Mouse (Mus musculus): ENCODE measurements at regions not wholly inside any gene's neighbourhood (a gene's known extent, or its start where the extent isn't known, plus 50 kb on each side); places are given as distances from the start of the nearest gene placed in this dataset.

GRCm38 (mm10) chr14:102302826-102303225 lies 573.1 kb downstream of the Lmo7 start:
- H3K4me2 ChIP-seq (ENCODE audit: low read depth) = no peak overlapping the region
- H3K27ac ChIP-seq (ENCODE audit: low read depth, low read length) = no peak overlapping the region
- no peaks in the 10 kb centered on the region for H3K9me3 ChIP-seq (ENCODE audit: control insufficient read depth, low read length)
- no peak for ATAC-seq (ENCODE audit: insufficient read depth, low FRiP score, low TSS enrichment)
- H3K4me3 ChIP-seq (ENCODE audit: low read depth, low read length) = no peak overlapping the region
- DNase-seq (ENCODE audit: low spot score) = no peak
- no peaks in the 10 kb centered on the region for H3K27me3 ChIP-seq (ENCODE audit: control insufficient read depth, insufficient read depth, low read length)
- H3K9ac ChIP-seq (ENCODE audit: low read length) = no peak overlapping the region
- no peaks in the 10 kb centered on the region for H3K4me1 ChIP-seq (ENCODE audit: control insufficient read depth, insufficient read depth, low read length)
- WGBS = 80% methylated on average over 2 of the region's 2 CpGs
- H3K36me3 ChIP-seq (ENCODE audit: control insufficient read depth, insufficient read depth, low read length) = no peaks in the 10 kb centered on the region

- Histone ChIP-seq H3K9ac (ENCODE audit: low read length) (no peak overlapping the region), H3K9me3 (ENCODE audit: control insufficient read depth, low read length) (no peaks in the 10 kb centered on the region), H3K4me2 (ENCODE audit: low read depth) (no peak overlapping the region), H3K27ac (ENCODE audit: low read depth, low read length) (no peak overlapping the region), H3K4me3 (ENCODE audit: low read depth, low read length) (no peak overlapping the region), H3K27me3 (ENCODE audit: control insufficient read depth, insufficient read depth, low read length) (no peaks in the 10 kb centered on the region), H3K4me1 (ENCODE audit: control insufficient read depth, insufficient read depth, low read length) (no peaks in the 10 kb centered on the region), H3K36me3 (ENCODE audit: control insufficient read depth, insufficient read depth, low read length) (no peaks in the 10 kb centered on the region)
- 94% methylated on average over 6 of the region's 6 CpGs for WGBS
- ATAC-seq (ENCODE audit: insufficient read depth, low FRiP score, low TSS enrichment) (no peak), DNase-seq (ENCODE audit: low spot score) (no peak)
Observed at GRCm38 (mm10) chr14:102300251-102300650, 570.5 kb downstream of the Lmo7 start.

- Histone ChIP-seq H3K9me3 (ENCODE audit: control insufficient read depth, low read length) (no peaks in the 10 kb centered on the region), H3K9ac (ENCODE audit: low read length) (no peak overlapping the region), H3K4me2 (ENCODE audit: low read depth) (no peak overlapping the region), H3K27ac (ENCODE audit: low read depth, low read length) (no peak overlapping the region), H3K27me3 (ENCODE audit: control insufficient read depth, insufficient read depth, low read length) (no peaks in the 10 kb centered on the region), H3K4me1 (ENCODE audit: control insufficient read depth, insufficient read depth, low read length) (no peaks in the 10 kb centered on the region), H3K4me3 (ENCODE audit: low read depth, low read length) (no peak overlapping the region), H3K36me3 (ENCODE audit: control insufficient read depth, insufficient read depth, low read length) (no peaks in the 10 kb centered on the region)
- no peak for ATAC-seq (ENCODE audit: insufficient read depth, low FRiP score, low TSS enrichment)
- DNase-seq (ENCODE audit: low spot score) = no peak
- WGBS = 56% methylated on average over 1 of the region's 1 CpGs
Observed at GRCm38 (mm10) chr14:102291361-102291760, 561.6 kb downstream of the Lmo7 start.

- H3K4me1 ChIP-seq (ENCODE audit: control insufficient read depth, insufficient read depth, low read length) = no peaks in the 10 kb centered on the region
- no peaks in the 10 kb centered on the region for H3K27me3 ChIP-seq (ENCODE audit: control insufficient read depth, insufficient read depth, low read length)
- no peak for ATAC-seq (ENCODE audit: insufficient read depth, low FRiP score, low TSS enrichment)
- H3K4me3 ChIP-seq (ENCODE audit: low read depth, low read length) = no peak overlapping the region
- H3K36me3 ChIP-seq (ENCODE audit: control insufficient read depth, insufficient read depth, low read length) = no peaks in the 10 kb centered on the region
- no peak overlapping the region for H3K4me2 ChIP-seq (ENCODE audit: low read depth)
- 83% methylated on average over 5 of the region's 5 CpGs for WGBS
- H3K9ac ChIP-seq (ENCODE audit: low read length) = no peak overlapping the region
- no peak overlapping the region for H3K27ac ChIP-seq (ENCODE audit: low read depth, low read length)
- H3K9me3 ChIP-seq (ENCODE audit: control insufficient read depth, low read length) = no peaks in the 10 kb centered on the region
- no peak for DNase-seq (ENCODE audit: low spot score)
Observed at GRCm38 (mm10) chr14:102250076-102250475, 520.3 kb downstream of the Lmo7 start.

GRCm38 (mm10) chr14:102248581-102248980 lies 518.8 kb downstream of the Lmo7 start:
- Histone ChIP-seq H3K4me2 (ENCODE audit: low read depth) (no peak overlapping the region), H3K36me3 (ENCODE audit: control insufficient read depth, insufficient read depth, low read length) (no peaks in the 10 kb centered on the region), H3K9ac (ENCODE audit: low read length) (no peak overlapping the region), H3K9me3 (ENCODE audit: control insufficient read depth, low read length) (no peaks in the 10 kb centered on the region), H3K27ac (ENCODE audit: low read depth, low read length) (no peak overlapping the region), H3K4me3 (ENCODE audit: low read depth, low read length) (no peak overlapping the region), H3K4me1 (ENCODE audit: control insufficient read depth, insufficient read depth, low read length) (no peaks in the 10 kb centered on the region), H3K27me3 (ENCODE audit: control insufficient read depth, insufficient read depth, low read length) (no peaks in the 10 kb centered on the region)
- no peak for ATAC-seq (ENCODE audit: insufficient read depth, low FRiP score, low TSS enrichment)
- 91% methylated on average over 2 of the region's 2 CpGs for WGBS
- no peak for DNase-seq (ENCODE audit: low spot score)

- DNase-seq (ENCODE audit: low spot score) (no peak), ATAC-seq (ENCODE audit: insufficient read depth, low FRiP score, low TSS enrichment) (no peak)
- H3K36me3 ChIP-seq (ENCODE audit: control insufficient read depth, insufficient read depth, low read length) = no peaks in the 10 kb centered on the region
- H3K4me1 ChIP-seq (ENCODE audit: control insufficient read depth, insufficient read depth, low read length) = no peaks in the 10 kb centered on the region
- no peak overlapping the region for H3K9ac ChIP-seq (ENCODE audit: low read length)
- H3K27ac ChIP-seq (ENCODE audit: low read depth, low read length) = no peak overlapping the region
- WGBS = 95% methylated on average over 5 of the region's 5 CpGs
- no peaks in the 10 kb centered on the region for H3K9me3 ChIP-seq (ENCODE audit: control insufficient read depth, low read length)
- no peak overlapping the region for H3K4me3 ChIP-seq (ENCODE audit: low read depth, low read length)
- no peaks in the 10 kb centered on the region for H3K27me3 ChIP-seq (ENCODE audit: control insufficient read depth, insufficient read depth, low read length)
- no peak overlapping the region for H3K4me2 ChIP-seq (ENCODE audit: low read depth)
Observed at GRCm38 (mm10) chr14:102248023-102248422, 518.3 kb downstream of the Lmo7 start.

- H3K4me1 ChIP-seq (ENCODE audit: control insufficient read depth, insufficient read depth, low read length) = no peaks in the 10 kb centered on the region
- DNase-seq (ENCODE audit: low spot score) (no peak), ATAC-seq (ENCODE audit: insufficient read depth, low FRiP score, low TSS enrichment) (no peak)
- H3K4me2 ChIP-seq (ENCODE audit: low read depth) = no peak overlapping the region
- H3K9ac ChIP-seq (ENCODE audit: low read length) = no peak overlapping the region
- no peaks in the 10 kb centered on the region for H3K9me3 ChIP-seq (ENCODE audit: control insufficient read depth, low read length)
- H3K36me3 ChIP-seq (ENCODE audit: control insufficient read depth, insufficient read depth, low read length) = no peaks in the 10 kb centered on the region
- no peak overlapping the region for H3K27ac ChIP-seq (ENCODE audit: low read depth, low read length)
- no peak overlapping the region for H3K4me3 ChIP-seq (ENCODE audit: low read depth, low read length)
- no peaks in the 10 kb centered on the region for H3K27me3 ChIP-seq (ENCODE audit: control insufficient read depth, insufficient read depth, low read length)
- 65% methylated on average over 4 of the region's 4 CpGs for WGBS
Observed at GRCm38 (mm10) chr14:102243806-102244536, 514.2 kb downstream of the Lmo7 start.

- Histone ChIP-seq H3K4me1 (ENCODE audit: control insufficient read depth, insufficient read depth, low read length) (no peaks in the 10 kb centered on the region), H3K4me3 (ENCODE audit: low read depth, low read length) (no peak overlapping the region), H3K27ac (ENCODE audit: low read depth, low read length) (no peak overlapping the region), H3K9me3 (ENCODE audit: control insufficient read depth, low read length) (no peaks in the 10 kb centered on the region), H3K36me3 (ENCODE audit: control insufficient read depth, insufficient read depth, low read length) (no peaks in the 10 kb centered on the region), H3K27me3 (ENCODE audit: control insufficient read depth, insufficient read depth, low read length) (no peaks in the 10 kb centered on the region), H3K9ac (ENCODE audit: low read length) (no peak overlapping the region), H3K4me2 (ENCODE audit: low read depth) (no peak overlapping the region)
- DNase-seq (ENCODE audit: low spot score) (no peak), ATAC-seq (ENCODE audit: insufficient read depth, low FRiP score, low TSS enrichment) (peak; percentile 64; the same call in 1 of the 2 replicates)
- WGBS = 69% methylated on average over 7 of the region's 7 CpGs
Observed at GRCm38 (mm10) chr14:102216581-102217368, 487.0 kb downstream of the Lmo7 start.

All from neural tube, embryonic 11.5 days (tissue).